Mouse (Mus musculus) spleen, adult 2 months (tissue): ENCODE results near the gene Trim47. TPM values are rescaled to one million over a fixed set of nuclear protein-coding genes. Genes with fewer than 3 reads are reported as not detected.

Experiments used
- DNase-seq, 2 experiments: peaks; one replicate each; pipeline versions ENCODE4 v3.0.0 to v3.0.0-alpha.2; 2012 to 2021; ENCODE audit warnings: low spot score in 2 of 2, low read depth in 1 of 2
- H3K27ac ChIP-seq: fragments of 200-500 bp; 2 replicates; pipeline ENCODE4 v1.5.1; 2012; ENCODE audit warnings: low read length, inconsistent platforms; ENCODE audit not compliant: insufficient read depth
- H3K27me3 ChIP-seq: fragments of 200-500 bp; 2 replicates; pipeline ENCODE4 v1.6.1; 2012; ENCODE audit warnings: mild to moderate bottlenecking, moderate library complexity, low read length, inconsistent platforms; ENCODE audit not compliant: control insufficient read depth, insufficient read depth
- H3K36me3 ChIP-seq: fragments of 200-500 bp; 2 replicates; pipeline ENCODE4 v1.6.1; 2012; ENCODE audit warnings: mild to moderate bottlenecking, low read length, inconsistent platforms; ENCODE audit not compliant: control insufficient read depth, insufficient read depth
- H3K4me1 ChIP-seq: fragments of 200-500 bp; 2 replicates; pipeline ENCODE4 v1.6.1; 2011; ENCODE audit warnings: inconsistent platforms; ENCODE audit not compliant: control insufficient read depth, insufficient read depth, insufficient read length
- H3K4me3 ChIP-seq: fragments of 200-500 bp; 2 replicates; pipeline ENCODE4 v1.5.1; 2011; ENCODE audit warnings: mild to moderate bottlenecking, inconsistent platforms; ENCODE audit not compliant: insufficient read depth, insufficient read length; ENCODE audit errors: extremely low read depth
- CTCF ChIP-seq: fragments of 200-500 bp; IDR thresholded peaks from 2 replicates; pipeline ENCODE4 v1.5.1; 2011; ENCODE audit warnings: mild to moderate bottlenecking, inconsistent platforms; ENCODE audit not compliant: insufficient read depth, insufficient read length, insufficient replicate concordance; ENCODE audit errors: extremely low read depth
- POLR2A ChIP-seq: fragments of 200-500 bp; IDR thresholded peaks from 2 replicates; pipeline ENCODE4 v1.6.1; 2011; ENCODE audit warnings: low read depth, low read length, inconsistent platforms
- WGBS: fragments of 180-500 bp; shearing (Covaris S2); methylation state at CpG from one replicate; pipeline ENCODE4 v1.1.7; 2018; 5-methylcytosine and 5-hydroxymethylcytosine counted together
- polyA plus RNA-seq: library from polyadenylated mRNA; depleted of rRNA; stranded (reverse); fragments of >200 nt; gene quantifications from 2 replicates; pipeline ENCODE4 v1.2.3, GENCODE M21; 2012; rRNA removed

Trim47 gene
- polyA plus RNA-seq, 1 experiment: 19.4 TPM

- H3K4me3 ChIP-seq: no peak overlapping the region
- WGBS: 81% methylated on average over 12 of the region's 12 CpGs
- H3K36me3 ChIP-seq: peaks cover 64% of the 10 kb centered on the region
- no peaks in the 10 kb centered on the region for H3K27me3 ChIP-seq
- DNase-seq: no peak
- no peaks in the 10 kb centered on the region for H3K4me1 ChIP-seq
- no peak for TF ChIP-seq CTCF
- no peak for TF ChIP-seq POLR2A
- no peak overlapping the region for H3K27ac ChIP-seq
Measured at GRCm38 (mm10) chr11:116058022-116058614, 68.9 kb downstream of the Trim47 start.

GRCm38 (mm10) chr11:116057237-116057881, 69.7 kb downstream of the Trim47 start:
- no peaks in the 10 kb centered on the region for H3K27me3 ChIP-seq
- no peak overlapping the region for H3K27ac ChIP-seq
- no peaks in the 10 kb centered on the region for H3K4me1 ChIP-seq
- TF ChIP-seq CTCF: no peak
- no peak for TF ChIP-seq POLR2A
- peaks cover 63% of the 10 kb centered on the region for H3K36me3 ChIP-seq
- H3K4me3 ChIP-seq: no peak overlapping the region
- DNase-seq: no peak
- WGBS: 75% methylated on average over 4 of the region's 4 CpGs

- Histone ChIP-seq H3K4me1 (no peaks in the 10 kb centered on the region), H3K4me3 (no peak overlapping the region), H3K36me3 (peaks cover 68% of the 10 kb centered on the region), H3K27ac (no peak overlapping the region), H3K27me3 (no peaks in the 10 kb centered on the region)
- DNase-seq: no peak
- WGBS: 91% methylated on average over 11 of the region's 11 CpGs
- no peak for TF ChIP-seq POLR2A
- TF ChIP-seq CTCF: no peak
Measured at GRCm38 (mm10) chr11:116055873-116056272, 71.1 kb downstream of the Trim47 start.

Other genes starting within 250 kb of the Trim47 start
- 5.7 and 8.0 TPM in 2 replicates for gene Smim5, start 227.2 kb downstream of the Trim47 start, polyA plus RNA-seq
- 0.19 and 0.54 TPM in 2 replicates for gene Smim6, start 215.2 kb downstream of the Trim47 start, polyA plus RNA-seq
- 19.9 and 26.7 TPM in 2 replicates for gene Sap30bp, start 193.9 kb downstream of the Trim47 start, polyA plus RNA-seq
- gene Recql5, start 193.7 kb downstream of the Trim47 start, polyA plus RNA-seq: 28.7 and 32.1 TPM in 2 replicates
- gene Itgb4, start 152.5 kb downstream of the Trim47 start, polyA plus RNA-seq: 2.5 and 2.8 TPM in 2 replicates
- 30.8 and 39.4 TPM in 2 replicates for gene Galk1, start 114.5 kb downstream of the Trim47 start, polyA plus RNA-seq
- gene H3f3b, start 99.2 kb downstream of the Trim47 start, polyA plus RNA-seq: 161 and 200 TPM in 2 replicates
- gene Unk, start 96.9 kb downstream of the Trim47 start, polyA plus RNA-seq: 37.9 and 64.9 TPM in 2 replicates
- gene Unc13d, start 49.2 kb downstream of the Trim47 start, polyA plus RNA-seq: 49.4 and 65.0 TPM in 2 replicates
- 135 and 162 TPM in 2 replicates for gene Wbp2, start 40.2 kb downstream of the Trim47 start, polyA plus RNA-seq
- 23.7 and 26.0 TPM in 2 replicates for gene Trim65, start 3.9 kb upstream of the Trim47 start, polyA plus RNA-seq
- 37.3 and 40.3 TPM in 2 replicates for gene Mrpl38, start 11.7 kb upstream of the Trim47 start, polyA plus RNA-seq
- 13.3 and 14.0 TPM in 2 replicates for gene Fbf1, start 41.0 kb upstream of the Trim47 start, polyA plus RNA-seq
- gene Ten1, start 71.6 kb upstream of the Trim47 start, polyA plus RNA-seq: 18.3 and 24.0 TPM in 2 replicates
- 12.9 TPM in 2 replicates for gene Acox1, start 71.8 kb upstream of the Trim47 start, polyA plus RNA-seq
- 0.07 and 0.18 TPM in 2 replicates for gene Evpl, start 110.9 kb upstream of the Trim47 start, polyA plus RNA-seq
- gene Srp68, start 147.0 kb upstream of the Trim47 start, polyA plus RNA-seq: 25.4 and 27.0 TPM in 2 replicates
- 0.08 TPM in 1 of 2 replicates, not detected in the other for gene Galr2, start 153.7 kb upstream of the Trim47 start, polyA plus RNA-seq
- 20.2 and 21.8 TPM in 2 replicates for gene Exoc7, start 180.0 kb upstream of the Trim47 start, polyA plus RNA-seq
- gene Foxj1, start 208.2 kb upstream of the Trim47 start, polyA plus RNA-seq: 0.47 and 0.59 TPM in 2 replicates